Mouse (Mus musculus) heart, adult 2 months (tissue): Measurements from ENCODE around the gene Meis2. TPM values are rescaled to one million over a fixed set of nuclear protein-coding genes. Genes with fewer than 3 reads are reported as not detected.

Experiments
- DNase-seq, 2 experiments: peaks; one replicate each; pipeline ENCODE4 v3.0.0; 2021
- H3K27ac ChIP-seq: fragments of 200-600 bp; 2 replicates; pipeline ENCODE4 v1.8.1; 2022
- H3K27me3 ChIP-seq: fragments of 200-500 bp; 2 replicates; pipeline ENCODE4 v1.6.1; 2012; ENCODE audit warnings: mild to moderate bottlenecking, low read length, inconsistent platforms, mixed read lengths; ENCODE audit not compliant: control insufficient read depth, insufficient read depth
- H3K36me3 ChIP-seq: fragments of 200-500 bp; 2 replicates; pipeline ENCODE4 v1.6.1; 2012; ENCODE audit warnings: low read length, inconsistent platforms; ENCODE audit not compliant: control insufficient read depth, insufficient read depth
- H3K4me1 ChIP-seq: fragments of 200-500 bp; 2 replicates; pipeline ENCODE4 v1.6.1; 2011; ENCODE audit warnings: low read length; ENCODE audit not compliant: control insufficient read depth, insufficient read depth
- H3K4me3 ChIP-seq: fragments of 200-600 bp; 2 replicates; pipeline ENCODE4 v1.8.1; 2022
- H3K79me2 ChIP-seq: fragments of 200-500 bp; replicated peaks from 2 replicates; pipeline ENCODE4 v1.6.1; 2012; ENCODE audit warnings: mild to moderate bottlenecking, inconsistent platforms, low read length, moderate library complexity, mixed read lengths; ENCODE audit not compliant: control insufficient read depth, insufficient read depth
- H3K9ac ChIP-seq: fragments of 200-500 bp; 2 replicates; pipeline ENCODE4 v1.6.1; 2012; ENCODE audit warnings: low read depth, mild to moderate bottlenecking, control low read depth, inconsistent platforms, low read length, mixed read lengths
- CTCF ChIP-seq: fragments of 200-600 bp; IDR thresholded peaks from 2 replicates; pipeline ENCODE4 v1.8.1; 2022; ENCODE audit warnings: antibody characterized with exemption, mild to moderate bottlenecking, moderate library complexity
- EP300 ChIP-seq: fragments of 200-500 bp; IDR thresholded peaks from 2 replicates; pipeline ENCODE4 v1.6.1; 2011; ENCODE audit warnings: low read depth, low read length, control low read depth; ENCODE audit not compliant: insufficient read depth
- POLR2A ChIP-seq: fragments of 200-500 bp; IDR thresholded peaks from 2 replicates; pipeline ENCODE4 v1.6.1; 2011; ENCODE audit warnings: mild to moderate bottlenecking, low read depth, low read length, control low read depth; ENCODE audit not compliant: insufficient read depth
- WGBS: fragments of 180-500 bp; shearing (Covaris S2); methylation state at CpG from one replicate; pipeline ENCODE4 v1.1.7; 2018; 5-methylcytosine and 5-hydroxymethylcytosine counted together
- intact Hi-C: fragments of 180-260 bp; cut with DNase I; formaldehyde crosslinking; loops from one replicate; pipeline ENCODE4 v1.15.1; 2025
- long read RNA-seq: library from polyadenylated mRNA; stranded (forward); transcript quantifications from one replicate; pipeline ENCODE4 v2.0.0, GENCODE M21; 2021
- polyA plus RNA-seq: library from polyadenylated mRNA; depleted of rRNA; stranded (reverse); fragments of >200 nt; gene quantifications from 2 replicates; pipeline ENCODE4 v1.2.3, GENCODE M21; 2012; rRNA removed
- total RNA-seq, 2 experiments: library from RNA; stranded (reverse); gene quantifications; 2 replicates each; pipeline ENCODE4 v1.2.3; 2021

Gene Meis2
- total RNA-seq = 10 to 100 TPM; 24.9 to 30.4 TPM
- polyA plus RNA-seq = 16.9 and 22.4 TPM in 2 replicates
- long read RNA-seq, partial matches to known transcripts = 3 of 10 reads
- long read RNA-seq, other reads (novel, unspliced or antisense) = 6 of 10 reads

DNA sequence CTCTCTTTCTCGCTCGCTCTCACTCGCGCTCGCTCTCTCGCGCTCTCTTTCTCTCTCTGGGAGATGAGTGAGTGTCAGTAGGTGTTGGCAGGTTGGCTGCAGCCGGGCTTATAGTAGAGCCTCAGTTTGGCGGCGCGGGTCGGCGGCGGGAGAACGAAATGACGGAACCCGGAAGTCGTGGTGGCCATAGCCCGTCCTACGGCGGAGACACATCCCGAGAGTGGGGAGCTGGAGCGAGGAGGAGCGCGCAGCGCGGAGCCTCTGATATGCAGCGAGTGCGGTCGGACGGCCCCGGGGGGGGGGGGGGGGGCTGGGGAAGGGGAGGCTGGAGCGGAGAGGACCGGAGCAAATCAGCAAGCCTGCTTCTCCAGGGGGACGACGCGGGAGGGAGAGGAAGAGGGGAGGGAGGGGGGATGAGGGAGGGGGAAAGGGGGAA lies at the start of gene Meis2:
TSS of gene Meis2 (minus strand) at position 270 of the 436 bp plus-strand sequence.
- intact Hi-C loops = no loop called here
- Histone ChIP-seq H3K27me3 (no peaks in the 10 kb centered on the region), H3K9ac (peak within 1 kb of the TSS; percentile 91), H3K79me2 (no peaks in the 10 kb centered on the region), H3K36me3 (no peaks in the 10 kb centered on the region), H3K4me3 (peak within 1 kb of the TSS; percentile 80), H3K27ac (peak within 1 kb of the TSS; percentile 96), H3K4me1 (no peaks in the 10 kb centered on the region)
- peak; percentile 86 to 91 for DNase-seq
- under 1% methylated on average over 25 of the region's 37 CpGs for WGBS
- TF ChIP-seq POLR2A (peak; percentile 51), CTCF (no peak), EP300 (no peak)

DNA sequence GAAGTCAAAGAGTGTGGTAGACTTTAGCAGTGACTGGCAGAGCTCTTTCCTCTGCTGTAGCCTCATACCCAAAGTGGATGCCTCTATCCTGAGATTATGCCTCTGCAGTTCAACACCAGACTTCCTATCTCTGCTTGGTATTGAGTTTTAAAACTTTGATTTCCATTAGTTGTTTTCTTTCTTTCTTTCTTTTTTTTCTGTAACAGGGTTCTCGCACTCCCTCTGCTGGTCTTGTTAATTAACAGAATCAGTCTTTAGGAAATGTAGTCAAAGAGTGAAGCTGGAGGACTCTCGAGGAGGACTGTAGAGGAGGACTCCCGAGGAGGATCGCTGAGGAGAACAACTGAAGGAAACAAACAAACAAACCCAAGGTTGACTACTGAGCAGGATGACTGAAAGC lies 40.6 kb upstream of the Meis2 start:
- H3K4me3 ChIP-seq = no peak overlapping the region
- H3K79me2 ChIP-seq = no peaks in the 10 kb centered on the region
- no peak for DNase-seq
- peak; percentile 61 for TF ChIP-seq CTCF
- TF ChIP-seq POLR2A = no peak
- no peak overlapping the region for H3K27ac ChIP-seq
- H3K9ac ChIP-seq = no peak overlapping the region
- no peaks in the 10 kb centered on the region for H3K4me1 ChIP-seq
- H3K27me3 ChIP-seq = no peaks in the 10 kb centered on the region
- WGBS = 46% methylated on average over 4 of the region's 4 CpGs
- intact Hi-C loops = loop anchor here (5.0 to 10.0 kb wide), 2 partner anchors 1254 to 1841 kb away; no protein-coding TSS in a partner anchor
- no peaks in the 10 kb centered on the region for H3K36me3 ChIP-seq

DNA sequence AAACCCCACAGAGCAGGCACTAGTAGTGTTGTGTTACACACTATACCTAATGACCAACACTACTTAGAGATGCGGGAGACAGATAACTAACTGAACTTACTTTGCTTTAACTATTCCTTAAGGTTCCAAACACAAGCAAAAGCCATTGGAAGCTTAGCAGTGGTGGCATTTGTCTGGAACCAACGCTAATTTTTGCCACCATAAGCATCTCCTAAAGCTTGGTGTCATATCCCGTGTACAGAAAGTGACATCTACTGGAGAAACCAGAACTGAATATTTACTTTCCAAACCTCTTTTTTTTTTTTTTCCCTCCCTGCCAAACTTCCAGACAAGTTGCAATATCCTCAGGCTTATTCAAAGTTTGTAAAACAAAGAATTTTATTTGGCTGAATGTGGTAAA lies 39.5 kb upstream of the Meis2 start:
- Histone ChIP-seq H3K9ac (no peak overlapping the region), H3K4me3 (no peak overlapping the region), H3K36me3 (no peaks in the 10 kb centered on the region), H3K27me3 (no peaks in the 10 kb centered on the region), H3K79me2 (no peaks in the 10 kb centered on the region), H3K4me1 (no peaks in the 10 kb centered on the region), H3K27ac (no peak overlapping the region)
- intact Hi-C loops = loop anchor here (2.0 to 10.0 kb wide), 3 partner anchors 590 to 1840 kb away; no protein-coding TSS in a partner anchor
- no peak for DNase-seq
- WGBS = 38% methylated on average over 3 of the region's 3 CpGs
- no peak for TF ChIP-seq POLR2A
- no peak for TF ChIP-seq EP300
- peak; percentile 62 for TF ChIP-seq CTCF

DNA sequence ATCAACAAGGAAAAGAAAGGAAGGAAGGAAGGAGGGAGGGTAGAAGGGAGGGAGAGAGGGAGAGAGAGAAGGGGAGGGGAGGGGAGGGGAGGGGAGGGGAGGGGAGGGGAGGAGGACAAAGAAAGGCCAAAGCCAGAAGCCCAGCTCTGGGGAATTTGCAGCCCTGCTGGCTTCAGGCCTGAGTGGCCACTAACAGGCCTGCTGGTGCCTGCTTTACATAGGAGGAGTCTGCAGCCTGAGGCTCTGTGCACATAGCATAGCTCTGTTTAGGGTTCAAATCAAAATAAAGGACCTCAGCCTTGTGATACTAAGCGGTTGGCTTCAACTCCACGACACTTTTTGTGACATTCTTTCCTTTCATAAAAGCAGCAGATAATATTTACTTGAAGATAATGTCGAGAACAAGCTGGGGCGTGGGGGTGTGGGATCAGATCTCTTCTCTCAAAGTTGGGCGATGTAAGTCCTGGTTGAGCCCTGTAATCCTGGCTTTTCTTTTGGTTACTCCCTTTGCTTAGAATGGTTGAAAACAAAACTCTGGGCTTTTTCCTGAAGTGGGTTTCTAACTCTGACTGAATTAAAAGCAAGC lies 37.9 kb upstream of the Meis2 start:
- no peak for DNase-seq

GRCm38 (mm10) chr2:116101221-116101620 lies 35.6 kb upstream of the Meis2 start:
- Histone ChIP-seq H3K36me3 (no peaks in the 10 kb centered on the region), H3K9ac (no peak overlapping the region), H3K27me3 (no peaks in the 10 kb centered on the region), H3K4me3 (no peak overlapping the region), H3K27ac (no peak overlapping the region), H3K79me2 (no peaks in the 10 kb centered on the region), H3K4me1 (no peaks in the 10 kb centered on the region)
- DNase-seq = peak; percentile 9 to 62
- no peak for TF ChIP-seq POLR2A
- peak; percentile 81 for TF ChIP-seq CTCF
- intact Hi-C loops = loop anchor here (2.0 to 10.0 kb wide), 2 partner anchors 246 to 1836 kb away; no protein-coding TSS in a partner anchor

More for the DNA sequence above, 37.9 kb upstream of the Meis2 start:
- H3K4me3 ChIP-seq = no peak overlapping the region
- H3K27me3 ChIP-seq = no peaks in the 10 kb centered on the region
- H3K27ac ChIP-seq = no peak overlapping the region
- H3K79me2 ChIP-seq = no peaks in the 10 kb centered on the region
- H3K9ac ChIP-seq = no peak overlapping the region
- H3K4me1 ChIP-seq = no peaks in the 10 kb centered on the region
- TF ChIP-seq CTCF (no peak), EP300 (no peak), POLR2A (no peak)
- WGBS = 67% methylated on average over 5 of the region's 5 CpGs
- intact Hi-C loops = loop anchor here (10.0 kb wide), 1 partner anchor 1839 kb away; no protein-coding TSS in a partner anchor
- H3K36me3 ChIP-seq = no peaks in the 10 kb centered on the region

GRCm38 (mm10) chr2:116080961-116081360 lies 15.3 kb upstream of the Meis2 start:
- no peak for DNase-seq
- Histone ChIP-seq H3K27me3 (0 out of 2 replicates have a peak, but pooled peaks cover 2% of the 10 kb centered on the region), H3K27ac (no peak overlapping the region), H3K4me1 (no peaks in the 10 kb centered on the region), H3K79me2 (no peaks in the 10 kb centered on the region), H3K9ac (no peak overlapping the region), H3K4me3 (no peak overlapping the region), H3K36me3 (no peaks in the 10 kb centered on the region)
- TF ChIP-seq CTCF = no peak
- TF ChIP-seq EP300 = no peak
- TF ChIP-seq POLR2A = no peak
- WGBS = 68% methylated on average over 2 of the region's 2 CpGs
- intact Hi-C loops = no loop called here
